Mouse (Mus musculus) midbrain, embryonic 12.5 days (tissue): ENCODE measurements at regions not wholly inside any gene's neighbourhood (a gene's known extent, or its start where the extent isn't known, plus 50 kb on each side); places are given as distances from the start of the nearest gene placed in this dataset.

Source experiments
- ATAC-seq: fragments of 200-750 bp; cut with Nextera tagmentation; 2 replicates; pipeline ENCODE4 v1.8.0; 2017; ENCODE audit warnings: low read depth, moderate TSS enrichment, moderate library complexity; ENCODE audit not compliant: low FRiP score
- H3K27ac ChIP-seq: fragments of 300-500 bp; sonication (generic); replicated peaks from 2 replicates; pipeline ENCODE4 v1.5.1; 2016; ENCODE audit warnings: mild to moderate bottlenecking
- H3K27me3 ChIP-seq: fragments of 300-500 bp; sonication (generic); 2 replicates; pipeline ENCODE4 v1.6.1; 2016; ENCODE audit warnings: mild to moderate bottlenecking
- H3K36me3 ChIP-seq: fragments of 300-500 bp; sonication (generic); 2 replicates; pipeline ENCODE4 v1.6.1; 2016
- H3K4me1 ChIP-seq: fragments of 300-500 bp; sonication (generic); 2 replicates; pipeline ENCODE4 v1.6.1; 2016
- H3K4me2 ChIP-seq: fragments of 300-500 bp; sonication (generic); replicated peaks from 2 replicates; pipeline ENCODE4 v1.6.1; 2016; ENCODE audit warnings: mild to moderate bottlenecking, moderate library complexity
- H3K4me3 ChIP-seq: fragments of 300-500 bp; sonication (generic); 2 replicates; pipeline ENCODE4 v1.5.1; 2016; ENCODE audit warnings: mild to moderate bottlenecking
- H3K9ac ChIP-seq: fragments of 300-500 bp; sonication (generic); replicated peaks from 2 replicates; pipeline ENCODE4 v1.6.1; 2016; ENCODE audit warnings: mild to moderate bottlenecking, moderate library complexity
- H3K9me3 ChIP-seq: fragments of 300-500 bp; sonication (generic); 2 replicates; pipeline ENCODE4 v1.6.1; 2016; ENCODE audit warnings: mild to moderate bottlenecking
- WGBS: fragments of 180-500 bp; shearing (Covaris S2); methylation state at CpG from one replicate; pipeline ENCODE4 v1.1.7; 2016; 5-methylcytosine and 5-hydroxymethylcytosine counted together

DNA sequence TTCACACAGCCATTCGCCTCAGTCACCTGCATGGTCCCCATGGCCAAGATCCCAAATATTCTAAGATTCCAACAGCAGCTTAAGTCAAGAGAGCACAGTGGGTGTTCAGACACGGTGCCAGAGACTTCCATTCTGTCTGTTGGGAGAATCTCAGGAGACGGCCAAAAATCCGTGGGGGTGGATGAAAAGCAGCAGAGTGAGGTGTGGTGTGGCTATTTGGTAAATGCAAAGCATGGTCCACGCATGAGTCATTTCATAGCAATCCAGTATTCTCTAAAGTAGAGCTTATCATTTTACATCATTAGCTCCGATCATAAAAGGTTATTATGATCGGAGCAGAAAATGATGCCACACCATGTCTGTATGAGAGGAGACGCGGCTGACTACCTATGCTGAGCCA, 161.1 kb downstream of the Efnb2 start:
- peaks cover 65% of the 10 kb centered on the region for H3K27me3 ChIP-seq
- no peak overlapping the region for H3K27ac ChIP-seq
- no peak overlapping the region for H3K9ac ChIP-seq
- WGBS, result 90% methylated on average over 9 of the region's 9 CpGs
- no peaks in the 10 kb centered on the region for H3K36me3 ChIP-seq
- H3K9me3 ChIP-seq, result 0 out of 2 replicates have a peak, but pooled peaks cover 4% of the 10 kb centered on the region
- H3K4me3 ChIP-seq, result no peak overlapping the region
- no peak overlapping the region for H3K4me2 ChIP-seq
- H3K4me1 ChIP-seq, result no peaks in the 10 kb centered on the region; the same call in 1 of the 2 replicates
- ATAC-seq, result no peak

DNA sequence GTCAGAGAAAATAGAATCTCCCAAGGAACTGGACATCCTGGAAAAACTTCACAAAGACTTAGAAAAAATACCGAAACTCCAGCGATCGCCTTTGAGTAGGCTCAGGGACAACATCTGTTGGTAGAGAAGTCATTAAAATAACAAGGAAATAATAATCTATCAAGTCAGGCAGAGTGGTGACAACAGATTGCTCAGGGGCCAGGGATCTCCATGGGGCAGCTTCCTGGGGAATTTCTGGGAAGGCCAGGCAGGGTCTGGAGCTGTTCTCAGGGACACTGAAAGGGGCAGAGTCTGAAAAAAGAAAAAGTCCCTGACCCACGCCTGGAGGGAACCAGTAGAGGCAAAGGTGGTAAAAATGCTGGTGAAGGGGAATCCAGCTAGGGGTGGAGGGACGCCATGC, 162.3 kb downstream of the Efnb2 start:
- Histone ChIP-seq H3K27ac (no peak overlapping the region), H3K36me3 (no peaks in the 10 kb centered on the region), H3K4me1 (no peaks in the 10 kb centered on the region; the same call in 1 of the 2 replicates), H3K4me3 (no peak overlapping the region), H3K9ac (no peak overlapping the region), H3K4me2 (no peak overlapping the region), H3K27me3 (peaks cover 74% of the 10 kb centered on the region), H3K9me3 (0 out of 2 replicates have a peak, but pooled peaks cover 4% of the 10 kb centered on the region)
- ATAC-seq, result no peak
- 66% methylated on average over 5 of the region's 5 CpGs for WGBS

DNA sequence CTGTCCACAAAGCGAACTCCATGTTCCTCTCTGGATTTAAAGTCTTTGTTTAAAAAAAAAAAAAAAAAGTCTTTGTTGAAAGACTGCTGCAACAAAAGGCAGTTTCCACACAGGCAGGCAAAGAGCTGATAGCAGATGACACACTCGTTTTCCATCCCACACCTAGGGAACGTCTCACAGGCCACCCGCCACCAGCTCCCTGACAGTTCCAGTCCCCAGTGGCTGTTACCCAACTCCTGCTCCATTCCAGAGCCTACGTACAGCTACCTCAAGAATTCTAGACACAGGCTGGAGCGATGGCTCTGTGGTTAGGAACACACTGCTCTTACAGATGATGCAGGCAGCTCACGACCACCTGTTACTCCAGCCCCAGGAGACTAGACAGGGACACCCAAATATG, 165.6 kb downstream of the Efnb2 start:
- no peak for ATAC-seq
- H3K9me3 ChIP-seq, result no peaks in the 10 kb centered on the region
- peaks cover 89% of the 10 kb centered on the region for H3K27me3 ChIP-seq
- no peak overlapping the region for H3K4me2 ChIP-seq
- H3K27ac ChIP-seq, result no peak overlapping the region
- no peak overlapping the region for H3K4me3 ChIP-seq
- no peaks in the 10 kb centered on the region for H3K36me3 ChIP-seq
- peaks cover under 1% of the 10 kb centered on the region; the same call in 1 of the 2 replicates for H3K4me1 ChIP-seq
- 72% methylated on average over 7 of the region's 7 CpGs for WGBS
- no peak overlapping the region for H3K9ac ChIP-seq

- H3K9me3 ChIP-seq, result no peaks in the 10 kb centered on the region
- 90% methylated on average over 10 of the region's 10 CpGs for WGBS
- peaks cover 13% of the 10 kb centered on the region for H3K4me1 ChIP-seq
- H3K4me2 ChIP-seq, result no peak overlapping the region
- peaks cover 83% of the 10 kb centered on the region for H3K27me3 ChIP-seq
- H3K4me3 ChIP-seq, result no peak overlapping the region
- no peak overlapping the region for H3K27ac ChIP-seq
- H3K9ac ChIP-seq, result no peak overlapping the region
- no peak for ATAC-seq
- no peaks in the 10 kb centered on the region for H3K36me3 ChIP-seq
Observed at GRCm38 (mm10) chr8:8494281-8494680, 166.8 kb downstream of the Efnb2 start.

DNA sequence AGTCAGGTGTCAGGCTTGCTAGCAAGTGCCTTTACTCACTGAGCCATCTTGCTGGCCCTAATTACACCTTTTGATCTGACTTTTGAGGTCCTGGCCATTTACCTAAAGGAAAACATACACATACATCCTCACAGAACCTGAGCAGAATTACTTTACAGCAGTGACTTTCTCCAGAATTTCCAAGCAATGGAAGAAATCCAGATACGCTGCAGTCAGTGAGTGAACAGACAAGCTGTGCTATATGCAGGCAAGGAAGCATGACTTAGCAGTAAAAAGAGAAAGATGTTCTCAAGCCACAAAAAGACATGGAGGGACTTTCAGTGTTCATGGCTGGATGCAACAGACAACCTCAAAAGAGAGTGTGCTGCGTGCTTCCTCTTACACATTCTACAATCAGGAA, 169.1 kb downstream of the Efnb2 start:
- H3K9ac ChIP-seq, result no peak overlapping the region
- no peak overlapping the region for H3K4me2 ChIP-seq
- H3K27me3 ChIP-seq, result peaks cover 81% of the 10 kb centered on the region
- H3K4me1 ChIP-seq, result peaks cover 32% of the 10 kb centered on the region
- 90% methylated on average over 2 of the region's 2 CpGs for WGBS
- H3K27ac ChIP-seq, result no peak overlapping the region
- H3K4me3 ChIP-seq, result no peak overlapping the region
- no peaks in the 10 kb centered on the region for H3K9me3 ChIP-seq
- ATAC-seq, result no peak
- no peaks in the 10 kb centered on the region for H3K36me3 ChIP-seq

DNA sequence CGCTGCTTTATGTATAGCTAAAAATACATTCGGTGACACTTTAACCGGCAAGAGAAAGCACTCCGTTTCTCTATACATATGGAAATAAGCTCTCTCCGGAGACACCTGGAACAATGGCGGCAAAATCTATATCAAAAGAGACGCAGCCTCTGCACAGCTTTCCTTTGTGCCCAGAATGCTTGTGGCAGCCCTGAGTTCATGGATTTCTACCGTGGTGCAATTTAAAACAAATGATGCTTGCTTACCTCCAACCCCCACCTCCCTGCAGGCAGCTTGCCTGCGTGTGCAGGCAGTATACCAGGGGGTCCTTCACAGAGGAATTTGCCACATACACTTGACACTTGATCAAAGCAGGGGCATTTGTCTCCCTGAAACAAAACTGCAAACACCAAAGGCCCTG, 171.3 kb downstream of the Efnb2 start:
- Histone ChIP-seq H3K36me3 (no peaks in the 10 kb centered on the region), H3K9ac (peak overlapping the region; percentile 21), H3K4me3 (0 out of 2 replicates have a peak overlapping the region, but pooled peaks have one; percentile 18), H3K9me3 (no peaks in the 10 kb centered on the region), H3K27ac (peak overlapping the region; percentile 72), H3K4me2 (peak overlapping the region; percentile 48), H3K27me3 (peaks cover 71% of the 10 kb centered on the region), H3K4me1 (peaks cover 38% of the 10 kb centered on the region)
- WGBS, result 3% methylated on average over 9 of the region's 9 CpGs
- 0 out of 2 replicates have a peak, but pooled peaks have one; percentile 17 for ATAC-seq

GRCm38 (mm10) chr8:8488695-8489571, 172.1 kb downstream of the Efnb2 start:
- Histone ChIP-seq H3K9ac (peak overlapping the region; percentile 21; the same call in 1 of the 2 replicates), H3K4me3 (peak overlapping the region; percentile 18), H3K4me2 (peak overlapping the region; percentile 48), H3K9me3 (no peaks in the 10 kb centered on the region), H3K27me3 (peaks cover 67% of the 10 kb centered on the region), H3K4me1 (peaks cover 46% of the 10 kb centered on the region), H3K27ac (peak overlapping the region; percentile 72), H3K36me3 (no peaks in the 10 kb centered on the region)
- WGBS, result 2% methylated on average over 26 of the region's 26 CpGs
- ATAC-seq, result peak; percentile 57

GRCm38 (mm10) chr8:8488191-8488694, 172.8 kb downstream of the Efnb2 start:
- peak; percentile 57 for ATAC-seq
- no peak overlapping the region for H3K9ac ChIP-seq
- 23% methylated on average over 9 of the region's 9 CpGs for WGBS
- H3K4me1 ChIP-seq, result peaks cover 50% of the 10 kb centered on the region
- no peaks in the 10 kb centered on the region for H3K36me3 ChIP-seq
- no peaks in the 10 kb centered on the region for H3K9me3 ChIP-seq
- peak overlapping the region; percentile 48 for H3K4me2 ChIP-seq
- H3K27me3 ChIP-seq, result peaks cover 68% of the 10 kb centered on the region
- peak overlapping the region; percentile 72 for H3K27ac ChIP-seq
- H3K4me3 ChIP-seq, result no peak overlapping the region

DNA sequence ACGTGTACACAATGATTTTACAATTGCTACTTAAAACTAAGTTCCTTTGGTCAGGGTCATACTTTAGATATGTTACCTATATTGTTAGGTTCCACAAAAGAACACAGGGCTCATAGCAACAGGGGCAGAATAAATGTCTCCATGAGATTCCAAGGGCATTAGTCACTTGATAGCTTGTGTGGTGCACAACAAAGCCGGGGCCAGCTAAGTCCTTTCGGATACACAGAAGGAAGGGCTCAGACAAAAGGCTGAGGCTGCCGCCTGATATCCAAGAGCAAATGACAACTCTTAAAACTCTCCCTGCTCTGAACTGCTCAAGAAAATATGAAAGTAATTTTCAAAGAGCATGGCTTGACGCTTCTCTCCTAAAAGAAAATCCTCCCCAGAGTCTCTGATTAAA, 173.3 kb downstream of the Efnb2 start:
- ATAC-seq, result peak; percentile 31; the same call in 1 of the 2 replicates
- H3K36me3 ChIP-seq, result no peaks in the 10 kb centered on the region
- H3K9me3 ChIP-seq, result no peaks in the 10 kb centered on the region
- H3K4me3 ChIP-seq, result no peak overlapping the region
- H3K4me1 ChIP-seq, result peaks cover 50% of the 10 kb centered on the region
- H3K9ac ChIP-seq, result no peak overlapping the region
- no peak overlapping the region for H3K27ac ChIP-seq
- peaks cover 70% of the 10 kb centered on the region for H3K27me3 ChIP-seq
- peak overlapping the region; percentile 48 for H3K4me2 ChIP-seq
- WGBS, result 6% methylated on average over 5 of the region's 5 CpGs

- no peaks in the 10 kb centered on the region for H3K9me3 ChIP-seq
- 84% methylated on average over 3 of the region's 3 CpGs for WGBS
- H3K27me3 ChIP-seq, result peaks cover 70% of the 10 kb centered on the region
- ATAC-seq, result no peak
- H3K4me1 ChIP-seq, result peaks cover 50% of the 10 kb centered on the region
- no peak overlapping the region for H3K27ac ChIP-seq
- H3K4me3 ChIP-seq, result no peak overlapping the region
- H3K4me2 ChIP-seq, result no peak overlapping the region
- H3K36me3 ChIP-seq, result no peaks in the 10 kb centered on the region
- H3K9ac ChIP-seq, result no peak overlapping the region
Observed at GRCm38 (mm10) chr8:8486866-8487265, 174.2 kb downstream of the Efnb2 start.

- Histone ChIP-seq H3K4me1 (peaks cover 47% of the 10 kb centered on the region), H3K9ac (no peak overlapping the region), H3K27me3 (peaks cover 66% of the 10 kb centered on the region), H3K36me3 (no peaks in the 10 kb centered on the region), H3K4me3 (no peak overlapping the region), H3K27ac (no peak overlapping the region), H3K4me2 (no peak overlapping the region), H3K9me3 (no peaks in the 10 kb centered on the region)
- 41% methylated on average over 3 of the region's 3 CpGs for WGBS
- ATAC-seq, result no peak
Observed at GRCm38 (mm10) chr8:8485252-8485651, 175.8 kb downstream of the Efnb2 start.

DNA sequence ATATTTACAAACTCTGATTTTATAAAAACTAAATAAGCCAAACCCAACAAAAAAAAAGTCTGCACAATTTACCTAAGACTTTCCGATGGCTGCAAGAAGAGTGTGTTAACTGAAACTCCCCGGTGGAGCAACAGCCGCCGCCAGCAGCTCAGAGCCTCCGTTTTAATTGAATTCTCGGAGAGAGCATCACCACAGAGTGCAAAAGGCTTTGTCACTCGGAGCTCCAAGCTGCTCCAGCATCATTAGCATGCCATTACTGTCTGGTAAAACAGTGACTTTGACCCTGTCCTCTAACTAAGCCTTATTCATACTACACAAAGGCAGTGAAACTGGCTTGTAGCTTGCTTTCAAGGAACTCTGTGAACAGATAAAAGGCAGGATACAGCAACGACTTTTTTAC, 176.5 kb downstream of the Efnb2 start:
- Histone ChIP-seq H3K36me3 (no peaks in the 10 kb centered on the region), H3K9ac (no peak overlapping the region), H3K27me3 (peaks cover 72% of the 10 kb centered on the region), H3K4me3 (no peak overlapping the region), H3K4me1 (peaks cover 40% of the 10 kb centered on the region), H3K27ac (no peak overlapping the region; the same call in 1 of the 2 replicates), H3K4me2 (no peak overlapping the region), H3K9me3 (no peaks in the 10 kb centered on the region)
- peak; percentile 70 for ATAC-seq
- WGBS, result 3% methylated on average over 8 of the region's 8 CpGs
